Mouse (Mus musculus): ENCODE data around the gene Skiv2l. TPM values are rescaled to one million over a fixed set of nuclear protein-coding genes. Genes with fewer than 3 reads are reported as not detected.
A peak's percentile ranks its signal among the peaks of the same experiment; 100 is the strongest.
"Not testable (repeated sequence)": the region's sequence is repeated elsewhere in the genome, so short reads cannot be mapped to it uniquely, and the experiment has no call there.

Gene Skiv2l
- polyA plus RNA-seq, 1 experiment, result 58.2 TPM

DNA sequence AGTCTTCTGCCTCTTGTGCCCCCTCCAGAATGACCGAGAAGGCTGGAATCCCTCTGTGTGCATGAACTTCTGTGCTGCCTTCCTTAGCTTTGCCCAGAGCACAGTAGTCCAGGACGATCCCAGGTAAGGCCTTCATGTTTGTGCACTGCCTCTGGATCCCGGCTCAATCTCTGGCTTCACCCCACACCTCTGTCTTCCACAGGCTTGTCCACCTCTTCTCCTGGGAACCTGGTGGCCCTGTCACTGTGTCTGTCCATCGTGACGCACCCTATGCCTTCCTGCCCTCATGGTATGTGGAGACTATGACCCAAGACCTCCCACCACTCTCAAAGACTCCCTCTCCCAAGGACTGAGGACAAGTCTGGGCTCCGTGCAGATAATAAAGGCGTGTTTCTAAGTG, 11.2 kb downstream of the Skiv2l start:
- H3K36me3 ChIP-seq (ENCODE audit: control insufficient read depth, insufficient read depth, low read length), result no peaks in the 10 kb centered on the region; the same call in 1 of the 2 replicates
- no peak overlapping the region for H3K4me3 ChIP-seq (ENCODE audit: insufficient read depth, low read depth, low read length)
- DNase-seq, result no peak

DNA sequence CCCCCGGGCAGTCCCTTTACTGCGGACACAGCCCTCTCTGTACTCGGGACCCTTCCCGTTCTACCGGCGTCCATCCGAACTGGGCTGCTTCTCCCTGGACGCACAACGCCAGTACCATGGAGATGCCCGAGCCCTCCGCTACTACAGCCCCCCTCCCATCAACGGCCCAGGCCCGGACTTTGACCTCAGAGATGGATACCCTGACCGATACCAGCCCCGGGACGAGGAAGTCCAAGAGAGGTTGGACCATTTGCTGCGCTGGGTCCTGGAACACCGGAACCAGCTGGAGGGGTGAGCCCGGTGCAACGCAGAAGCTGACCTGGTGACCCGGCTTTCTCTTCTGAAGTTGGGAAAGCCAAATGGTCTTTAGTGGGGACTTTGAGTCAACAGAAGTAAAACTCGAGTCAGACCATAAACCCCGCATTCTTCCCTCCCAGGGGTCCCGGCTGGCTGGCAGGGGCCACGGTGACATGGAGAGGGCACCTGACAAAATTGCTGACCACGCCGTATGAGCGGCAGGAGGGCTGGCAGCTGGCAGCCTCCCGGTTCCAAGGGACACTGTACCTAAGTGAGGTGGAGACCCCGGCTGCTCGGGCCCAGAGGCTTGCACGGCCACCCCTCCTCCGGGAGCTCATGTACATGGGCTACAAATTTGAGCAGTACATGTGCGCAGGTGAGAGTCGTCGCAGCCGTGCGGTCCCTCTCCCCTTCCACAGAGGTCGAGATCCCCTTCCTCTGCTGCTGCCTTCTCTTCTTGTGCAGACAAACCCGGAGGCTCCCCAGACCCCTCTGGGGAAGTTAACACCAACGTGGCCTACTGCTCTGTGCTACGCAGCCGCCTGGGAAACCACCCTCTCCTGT, 12.3 kb downstream of the Skiv2l start:
- 19% methylated on average over 43 of the region's 43 CpGs for WGBS
- peak; percentile 43 for DNase-seq
- peaks cover 10% of the 10 kb centered on the region for H3K4me1 ChIP-seq (ENCODE audit: control insufficient read depth, insufficient read depth, low read length)
- no peak overlapping the region; the same call in 1 of the 2 replicates for H3K27ac ChIP-seq (ENCODE audit: insufficient read depth, low read depth, low read length)
- no peaks in the 10 kb centered on the region for H3K27me3 ChIP-seq (replicated peaks; ENCODE audit: control insufficient read depth, insufficient read depth, low read length)
- peak overlapping the region; percentile 73 for H3K4me3 ChIP-seq (ENCODE audit: insufficient read depth, low read depth, low read length)
- no peaks in the 10 kb centered on the region; the same call in 1 of the 2 replicates for H3K36me3 ChIP-seq (ENCODE audit: control insufficient read depth, insufficient read depth, low read length)
- TF ChIP-seq POLR2A (IDR thresholded peaks at IDR 0.05; ENCODE audit: low read depth, low read length), result no peak
- no peak for TF ChIP-seq CTCF (conservative IDR thresholded peaks at IDR 0.05; ENCODE audit: insufficient read depth, insufficient read length, low read depth, low read length)

More for the DNA sequence above, 11.2 kb downstream of the Skiv2l start:
- TF ChIP-seq POLR2A (IDR thresholded peaks at IDR 0.05; ENCODE audit: low read depth, low read length) (no peak), CTCF (conservative IDR thresholded peaks at IDR 0.05; ENCODE audit: insufficient read depth, insufficient read length, low read depth, low read length) (no peak)
- no peaks in the 10 kb centered on the region for H3K27me3 ChIP-seq (replicated peaks; ENCODE audit: control insufficient read depth, insufficient read depth, low read length)
- H3K4me1 ChIP-seq (ENCODE audit: control insufficient read depth, insufficient read depth, low read length), result peaks cover 10% of the 10 kb centered on the region
- no peak overlapping the region for H3K27ac ChIP-seq (ENCODE audit: insufficient read depth, low read depth, low read length)
- 89% methylated on average over 7 of the region's 7 CpGs for WGBS

DNA sequence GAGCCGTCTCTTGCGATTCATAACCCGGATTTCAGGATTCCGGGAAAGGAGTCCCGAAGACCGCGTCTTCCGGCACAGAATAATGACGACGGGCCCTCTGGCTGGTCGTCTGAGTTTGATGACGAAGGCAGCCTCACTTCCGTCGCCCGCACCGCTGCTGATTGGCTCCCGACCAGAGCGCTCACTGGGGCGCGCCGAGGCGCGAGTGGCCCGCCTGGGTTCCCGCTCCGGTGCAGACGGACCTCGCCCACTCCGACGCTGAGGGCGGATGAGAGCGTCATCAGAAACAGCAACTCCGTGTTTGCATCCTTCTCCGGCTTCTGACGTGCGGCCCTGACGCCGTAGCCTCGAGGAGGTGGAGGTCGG, 13.2 kb downstream of the Skiv2l start, which contains the start of the genes Stk19 and Dxo:
Gene Stk19, minus strand, starts transcription at position 90 of the 366 bp plus-strand sequence.
Gene Dxo, plus strand, starts transcription at position 164 of the 366 bp plus-strand sequence.
- Histone ChIP-seq H3K4me1 (ENCODE audit: control insufficient read depth, insufficient read depth, low read length) (peaks cover 10% of the 10 kb centered on the region), H3K4me3 (ENCODE audit: insufficient read depth, low read depth, low read length) (peak within 1 kb of the TSS; percentile 73), H3K27ac (ENCODE audit: insufficient read depth, low read depth, low read length) (peak within 1 kb of the TSS; percentile 24), H3K27me3 (replicated peaks; ENCODE audit: control insufficient read depth, insufficient read depth, low read length) (no peaks in the 10 kb centered on the region), H3K36me3 (ENCODE audit: control insufficient read depth, insufficient read depth, low read length) (no peaks in the 10 kb centered on the region; the same call in 1 of the 2 replicates)
- peak; percentile 98 for DNase-seq
- TF ChIP-seq POLR2A (IDR thresholded peaks at IDR 0.05; ENCODE audit: low read depth, low read length), result peak; percentile 71
- TF ChIP-seq CTCF (conservative IDR thresholded peaks at IDR 0.05; ENCODE audit: insufficient read depth, insufficient read length, low read depth, low read length), result no peak
- WGBS, result under 1% methylated on average over 40 of the region's 40 CpGs

DNA sequence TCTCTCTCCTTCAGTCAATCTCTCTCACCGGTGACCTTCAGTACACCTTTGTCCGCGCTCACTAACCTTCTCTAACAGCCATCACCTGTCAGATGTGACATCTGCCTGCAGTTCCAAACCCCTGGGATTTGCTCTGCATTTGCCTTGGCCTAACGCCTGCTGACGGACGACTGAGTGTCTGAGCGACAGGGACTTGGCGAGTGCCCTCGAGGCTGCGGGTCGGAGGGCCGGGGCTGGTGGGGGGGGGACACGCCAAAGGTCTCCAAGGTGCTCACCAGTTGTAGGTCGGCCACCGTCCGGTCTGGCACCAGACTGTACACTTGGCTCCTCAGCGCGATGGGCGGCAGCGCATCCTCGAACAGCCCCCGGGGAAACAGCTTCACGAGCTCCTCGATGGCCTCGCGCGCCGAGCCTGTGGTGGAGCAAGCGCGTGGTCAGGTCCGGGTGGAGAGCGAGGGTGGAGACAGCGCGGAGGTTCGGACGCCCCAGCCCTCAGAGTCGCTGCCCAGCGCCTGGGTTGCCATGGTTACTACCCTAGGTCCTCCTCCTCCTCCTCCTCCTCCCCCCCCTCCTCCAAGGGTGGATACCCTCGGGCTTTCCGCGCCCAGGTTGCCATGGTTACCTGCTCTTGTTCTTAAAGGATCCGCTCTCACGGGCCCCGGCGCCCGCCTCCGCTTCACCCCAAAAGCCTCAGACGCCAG, 13.7 kb downstream of the Skiv2l start:
- H3K4me1 ChIP-seq (ENCODE audit: control insufficient read depth, insufficient read depth, low read length), result peaks cover 10% of the 10 kb centered on the region
- H3K36me3 ChIP-seq (ENCODE audit: control insufficient read depth, insufficient read depth, low read length), result no peaks in the 10 kb centered on the region; the same call in 1 of the 2 replicates
- no peak for DNase-seq
- no peaks in the 10 kb centered on the region for H3K27me3 ChIP-seq (replicated peaks; ENCODE audit: control insufficient read depth, insufficient read depth, low read length)
- TF ChIP-seq CTCF (conservative IDR thresholded peaks at IDR 0.05; ENCODE audit: insufficient read depth, insufficient read length, low read depth, low read length) (no peak), POLR2A (IDR thresholded peaks at IDR 0.05; ENCODE audit: low read depth, low read length) (no peak)
- peak overlapping the region; percentile 73 for H3K4me3 ChIP-seq (ENCODE audit: insufficient read depth, low read depth, low read length)
- H3K27ac ChIP-seq (ENCODE audit: insufficient read depth, low read depth, low read length), result 0 out of 2 replicates have a peak overlapping the region, but pooled peaks have one; percentile 19
- 3% methylated on average over 48 of the region's 48 CpGs for WGBS

DNA sequence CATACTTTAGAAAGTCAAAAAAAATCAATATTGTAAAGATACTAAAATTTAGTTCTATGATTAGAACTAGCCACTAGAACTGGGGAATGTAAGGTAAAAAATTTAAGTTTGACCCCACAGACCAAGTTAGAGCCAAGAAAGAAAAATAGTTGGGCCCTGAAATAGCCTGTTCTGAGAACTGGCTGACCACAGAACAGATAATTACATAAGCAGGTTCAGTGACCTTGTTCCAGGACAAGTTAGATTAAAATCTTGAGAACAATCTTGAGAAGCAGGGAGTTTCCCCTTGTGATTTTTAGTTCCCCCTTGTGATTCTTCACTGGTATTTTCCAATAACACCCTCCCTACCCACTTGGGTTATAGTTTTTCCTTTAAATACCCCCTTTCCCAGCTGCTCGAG, 19.2 kb downstream of the Skiv2l start:
- H3K4me3 ChIP-seq (ENCODE audit: insufficient read depth, low read depth, low read length); H3K27me3 ChIP-seq (replicated peaks; ENCODE audit: control insufficient read depth, insufficient read depth, low read length); H3K27ac ChIP-seq (ENCODE audit: insufficient read depth, low read depth, low read length); H3K4me1 ChIP-seq (ENCODE audit: control insufficient read depth, insufficient read depth, low read length): not testable (repeated sequence)
- DNase-seq, result peak; percentile 53
- peaks cover 14% of the 10 kb centered on the region for H3K36me3 ChIP-seq (ENCODE audit: control insufficient read depth, insufficient read depth, low read length)
- WGBS, result 89% methylated on average over 1 of the region's 1 CpGs

DNA sequence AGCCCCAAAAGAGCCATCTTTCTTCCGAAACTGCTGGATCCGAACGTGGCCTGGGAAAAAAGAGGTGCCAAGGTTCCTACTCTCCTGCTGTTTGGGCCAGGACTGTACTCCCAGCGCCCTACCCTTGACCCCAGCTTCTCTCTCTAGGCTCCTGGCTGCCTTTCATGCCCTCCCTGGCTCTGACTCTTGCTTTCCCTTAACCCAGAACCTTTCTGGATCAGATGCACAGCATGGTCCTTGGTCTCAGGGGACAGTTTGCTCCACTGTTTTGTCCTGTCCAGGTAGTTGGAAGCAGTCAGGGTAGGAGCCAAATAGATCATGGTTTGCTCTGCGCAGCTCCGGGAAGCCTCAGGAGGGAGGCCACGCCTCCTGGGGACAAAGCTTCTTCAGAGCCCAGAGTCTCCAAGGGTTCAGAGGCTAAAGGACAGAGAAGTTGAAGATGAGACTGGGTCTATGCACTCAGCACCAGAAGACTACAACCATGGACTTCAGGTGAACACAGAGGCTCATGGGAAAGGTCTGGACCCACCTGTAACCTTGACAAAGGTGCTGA, 35.1 kb downstream of the Skiv2l start:
- no peak for TF ChIP-seq POLR2A (IDR thresholded peaks at IDR 0.05; ENCODE audit: low read depth, low read length)
- TF ChIP-seq CTCF (conservative IDR thresholded peaks at IDR 0.05; ENCODE audit: insufficient read depth, insufficient read length, low read depth, low read length), result no peak

DNA sequence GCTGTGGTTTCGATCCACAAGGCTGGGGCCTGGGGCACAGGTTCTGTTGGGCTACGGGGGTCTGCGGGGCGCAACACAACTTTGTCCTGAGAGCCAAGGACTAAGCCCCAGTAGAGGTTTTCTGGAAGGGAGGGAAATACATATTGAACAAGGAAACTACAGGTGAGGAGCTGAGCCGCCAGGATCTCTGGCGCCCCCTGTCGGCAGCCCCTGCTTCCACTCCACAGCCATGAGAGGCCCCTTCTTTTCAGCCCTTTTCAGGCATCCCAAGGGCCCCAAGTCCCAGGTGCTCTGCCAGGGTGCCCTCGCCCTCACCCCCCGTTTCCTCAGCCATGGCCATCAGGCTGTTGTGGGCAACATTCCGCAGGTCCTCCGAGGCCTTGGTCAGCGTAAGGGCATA, 36.3 kb downstream of the Skiv2l start:
- not testable (repeated sequence) for H3K4me1 ChIP-seq (ENCODE audit: control insufficient read depth, insufficient read depth, low read length); H3K27ac ChIP-seq (ENCODE audit: insufficient read depth, low read depth, low read length); H3K36me3 ChIP-seq (ENCODE audit: control insufficient read depth, insufficient read depth, low read length); H3K4me3 ChIP-seq (ENCODE audit: insufficient read depth, low read depth, low read length); H3K27me3 ChIP-seq (replicated peaks; ENCODE audit: control insufficient read depth, insufficient read depth, low read length)
- DNase-seq, result peak; percentile 26
- 64% methylated on average over 12 of the region's 12 CpGs for WGBS
- TF ChIP-seq CTCF (conservative IDR thresholded peaks at IDR 0.05; ENCODE audit: insufficient read depth, insufficient read length, low read depth, low read length), result peak; percentile 61

More for the DNA sequence above, 35.1 kb downstream of the Skiv2l start:
- Histone ChIP-seq H3K36me3 (ENCODE audit: control insufficient read depth, insufficient read depth, low read length) (no peaks in the 10 kb centered on the region), H3K4me3 (ENCODE audit: insufficient read depth, low read depth, low read length) (no peak overlapping the region), H3K27me3 (replicated peaks; ENCODE audit: control insufficient read depth, insufficient read depth, low read length) (no peaks in the 10 kb centered on the region), H3K27ac (ENCODE audit: insufficient read depth, low read depth, low read length) (no peak overlapping the region), H3K4me1 (ENCODE audit: control insufficient read depth, insufficient read depth, low read length) (no peaks in the 10 kb centered on the region)
- WGBS, result 71% methylated on average over 7 of the region's 7 CpGs
- DNase-seq, result peak; percentile 50

All from kidney, adult 2 months (tissue).